Mouse (Mus musculus) forebrain, embryonic 10.5 days (tissue): ENCODE results near the gene Aplp2. TPM values are rescaled to one million over a fixed set of nuclear protein-coding genes. Genes with fewer than 3 reads are reported as not detected.

ENCODE experiments used
- DNase-seq: peaks from one replicate; pipeline ENCODE4 v3.0.0-alpha.2; 2017; ENCODE audit warnings: low spot score; ENCODE audit errors: extremely low spot score
- H3K27ac ChIP-seq: fragments of 300-500 bp; sonication (generic); 2 replicates; pipeline ENCODE4 v1.5.1; 2016; ENCODE audit warnings: mild to moderate bottlenecking
- H3K27me3 ChIP-seq: fragments of 300-500 bp; sonication (generic); 2 replicates; pipeline ENCODE4 v1.6.1; 2016; ENCODE audit warnings: mild to moderate bottlenecking; ENCODE audit not compliant: poor library complexity, severe bottlenecking
- H3K36me3 ChIP-seq: fragments of 300-500 bp; sonication (generic); replicated peaks from 2 replicates; pipeline ENCODE4 v1.6.1; 2016; ENCODE audit warnings: mild to moderate bottlenecking, moderate library complexity
- H3K4me1 ChIP-seq: fragments of 300-500 bp; sonication (generic); 2 replicates; pipeline ENCODE4 v1.6.1; 2016
- H3K4me3 ChIP-seq: fragments of 300-500 bp; sonication (generic); 2 replicates; pipeline ENCODE4 v1.5.1; 2016; ENCODE audit warnings: mild to moderate bottlenecking, moderate library complexity
- H3K9me3 ChIP-seq: fragments of 300-500 bp; sonication (generic); 2 replicates; pipeline ENCODE4 v1.6.1; 2016; ENCODE audit warnings: mild to moderate bottlenecking, moderate library complexity
- WGBS: fragments of 180-500 bp; shearing (Covaris S2); methylation state at CpG from one replicate; pipeline ENCODE4 v1.1.7; 2016; 5-methylcytosine and 5-hydroxymethylcytosine counted together
- polyA plus RNA-seq: library from polyadenylated mRNA; unstranded; fragments of >200 nt; fragmentation: Nextera tagmentation; extraction: Ambion mirVana; gene quantifications from 2 replicates; pipeline ENCODE4 v1.2.1, GENCODE M21; 2016

The Aplp2 gene
- 206 and 216 TPM in 2 replicates for polyA plus RNA-seq

DNA sequence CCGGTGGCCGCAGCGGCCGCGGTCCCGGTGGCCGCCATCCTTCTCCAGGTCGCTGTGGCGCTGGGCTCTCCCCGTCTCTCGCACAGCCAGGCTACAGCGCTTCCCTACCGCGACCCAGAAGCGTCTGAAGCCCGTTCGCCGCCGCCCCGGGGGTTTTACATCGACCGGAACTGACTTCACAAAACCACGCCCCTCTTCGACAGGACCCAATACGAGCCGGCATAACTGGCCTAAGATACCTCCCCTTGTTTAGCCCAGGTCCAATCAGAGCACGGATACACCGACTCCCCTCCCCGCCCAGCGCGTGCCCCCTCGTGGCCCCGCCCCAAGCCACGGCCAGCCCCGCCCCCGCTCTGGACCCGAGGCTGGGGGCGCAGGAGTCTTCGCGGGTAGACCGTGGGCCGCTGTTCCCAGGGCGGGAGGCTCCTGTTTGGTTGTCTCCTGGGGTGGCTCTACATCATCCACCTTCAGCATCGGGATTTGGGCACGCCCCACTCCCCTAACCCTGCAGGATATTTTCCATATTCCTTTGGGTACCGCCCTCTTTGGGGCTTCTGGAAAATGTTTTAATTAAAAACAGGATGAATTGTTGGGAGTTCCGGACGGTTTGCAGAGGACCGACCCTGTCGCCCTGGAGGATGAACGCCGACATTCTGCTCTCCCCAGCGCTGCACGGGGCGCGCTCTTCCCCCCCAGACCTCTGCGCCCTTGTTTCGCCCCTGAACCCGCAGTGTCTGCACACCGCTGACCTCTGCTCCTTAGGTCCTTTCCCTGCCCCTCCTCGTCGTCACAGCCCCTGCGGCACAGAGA lies at the start of gene Aplp2:
Aplp2 (minus strand) TSS at position 126 of the 810 bp plus-strand sequence.
- Histone ChIP-seq H3K4me3 (peak within 1 kb of the TSS; percentile 98), H3K4me1 (peaks cover 40% of the 10 kb centered on the region), H3K9me3 (no peaks in the 10 kb centered on the region), H3K27me3 (no peaks in the 10 kb centered on the region), H3K36me3 (no peaks in the 10 kb centered on the region), H3K27ac (peak within 1 kb of the TSS; percentile 91)
- DNase-seq, result peak; percentile 97
- WGBS, result 0% methylated on average over 63 of the region's 63 CpGs

DNA sequence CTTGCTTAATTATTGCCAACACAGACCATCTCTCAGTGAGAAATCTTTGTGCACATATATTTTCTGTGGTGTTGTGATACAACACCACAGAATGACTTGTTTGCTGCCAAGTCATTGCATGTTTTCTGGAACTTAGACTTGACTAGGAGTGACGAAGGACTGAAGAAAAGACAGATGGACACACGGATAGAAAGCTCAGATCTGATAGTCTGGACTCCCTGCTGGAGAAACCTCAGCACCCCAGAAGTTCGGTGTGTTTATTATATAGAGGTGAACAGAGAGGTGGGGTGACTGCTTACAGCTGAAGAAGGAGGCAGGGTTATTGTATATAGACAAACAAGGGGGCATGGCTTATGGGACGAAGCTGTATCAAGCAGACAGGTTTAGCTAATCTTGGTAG lies 48.6 kb upstream of the Aplp2 start:
- WGBS, result 86% methylated on average over 4 of the region's 4 CpGs
- DNase-seq, result no peak
- no peak overlapping the region for H3K4me3 ChIP-seq

DNA sequence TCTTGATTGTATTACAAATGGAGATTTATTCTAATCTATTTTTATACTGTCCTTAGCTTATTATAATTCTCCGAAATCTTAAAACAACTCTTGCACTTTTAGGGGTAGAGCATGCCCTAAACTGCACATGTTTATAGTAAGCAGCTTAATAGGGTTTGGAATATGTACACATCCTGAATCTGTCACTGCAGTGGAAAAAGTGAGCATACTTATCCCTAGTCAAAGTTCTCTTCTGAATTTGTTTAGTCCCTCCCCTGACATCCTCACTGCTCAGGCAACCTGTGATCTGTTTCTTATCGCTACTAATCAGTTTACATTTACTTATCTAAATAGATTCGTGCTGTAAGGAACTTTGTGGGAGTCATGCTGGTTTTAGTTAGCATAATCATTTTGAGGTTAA lies 46.6 kb upstream of the Aplp2 start:
- H3K27me3 ChIP-seq, result no peaks in the 10 kb centered on the region
- H3K4me3 ChIP-seq, result no peak overlapping the region
- H3K4me1 ChIP-seq, result peaks cover 16% of the 10 kb centered on the region
- 80% methylated on average over 3 of the region's 3 CpGs for WGBS
- DNase-seq, result no peak
- H3K27ac ChIP-seq, result no peak overlapping the region
- H3K9me3 ChIP-seq, result no peaks in the 10 kb centered on the region
- no peaks in the 10 kb centered on the region for H3K36me3 ChIP-seq

More for the DNA sequence above, 48.6 kb upstream of the Aplp2 start:
- Histone ChIP-seq H3K27ac (no peak overlapping the region), H3K9me3 (no peaks in the 10 kb centered on the region), H3K4me1 (peaks cover 9% of the 10 kb centered on the region), H3K27me3 (no peaks in the 10 kb centered on the region), H3K36me3 (no peaks in the 10 kb centered on the region)

DNA sequence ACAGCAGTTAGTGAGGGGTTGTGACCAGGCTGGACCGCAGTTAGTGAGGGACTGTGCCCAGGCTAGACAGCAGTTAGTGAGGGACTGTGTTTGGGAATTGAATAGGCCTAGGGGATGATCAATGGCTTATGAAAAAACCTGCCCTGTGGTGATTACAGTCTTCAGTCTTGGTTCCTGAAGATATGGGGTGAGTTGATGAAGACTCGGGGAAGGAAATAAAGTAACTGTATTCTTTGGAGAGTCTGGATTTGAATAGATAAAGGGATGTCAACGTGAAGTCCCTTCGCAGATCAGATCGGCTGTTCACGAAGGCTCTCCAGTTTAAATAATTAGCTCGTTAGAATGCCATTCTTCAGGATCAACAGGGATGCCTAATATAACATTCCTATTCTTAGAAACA lies 44.3 kb upstream of the Aplp2 start:
- 71% methylated on average over 7 of the region's 7 CpGs for WGBS
- Histone ChIP-seq H3K9me3 (no peaks in the 10 kb centered on the region), H3K27me3 (no peaks in the 10 kb centered on the region), H3K27ac (no peak overlapping the region), H3K36me3 (no peaks in the 10 kb centered on the region), H3K4me3 (no peak overlapping the region), H3K4me1 (peaks cover 10% of the 10 kb centered on the region)
- DNase-seq, result no peak

DNA sequence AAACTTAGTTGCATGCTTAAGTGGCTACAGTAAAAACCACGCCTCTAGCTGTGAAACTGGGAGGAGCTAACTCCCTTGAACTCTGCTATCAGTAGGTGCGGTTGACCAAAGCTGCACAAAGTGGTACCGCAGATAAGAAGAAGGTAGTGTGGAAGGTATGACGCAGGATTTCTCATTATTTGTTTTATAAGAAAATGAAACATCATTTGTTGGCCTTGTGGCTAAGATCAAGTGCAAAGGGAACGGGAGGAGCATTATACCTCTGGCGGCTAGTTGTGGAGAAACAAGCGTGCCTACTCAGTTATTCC lies 43.0 kb upstream of the Aplp2 start:
- H3K4me1 ChIP-seq, result peaks cover 10% of the 10 kb centered on the region
- no peaks in the 10 kb centered on the region for H3K9me3 ChIP-seq
- no peaks in the 10 kb centered on the region for H3K27me3 ChIP-seq
- 93% methylated on average over 7 of the region's 7 CpGs for WGBS
- no peak for DNase-seq
- H3K36me3 ChIP-seq, result no peaks in the 10 kb centered on the region
- no peak overlapping the region for H3K4me3 ChIP-seq
- no peak overlapping the region for H3K27ac ChIP-seq

DNA sequence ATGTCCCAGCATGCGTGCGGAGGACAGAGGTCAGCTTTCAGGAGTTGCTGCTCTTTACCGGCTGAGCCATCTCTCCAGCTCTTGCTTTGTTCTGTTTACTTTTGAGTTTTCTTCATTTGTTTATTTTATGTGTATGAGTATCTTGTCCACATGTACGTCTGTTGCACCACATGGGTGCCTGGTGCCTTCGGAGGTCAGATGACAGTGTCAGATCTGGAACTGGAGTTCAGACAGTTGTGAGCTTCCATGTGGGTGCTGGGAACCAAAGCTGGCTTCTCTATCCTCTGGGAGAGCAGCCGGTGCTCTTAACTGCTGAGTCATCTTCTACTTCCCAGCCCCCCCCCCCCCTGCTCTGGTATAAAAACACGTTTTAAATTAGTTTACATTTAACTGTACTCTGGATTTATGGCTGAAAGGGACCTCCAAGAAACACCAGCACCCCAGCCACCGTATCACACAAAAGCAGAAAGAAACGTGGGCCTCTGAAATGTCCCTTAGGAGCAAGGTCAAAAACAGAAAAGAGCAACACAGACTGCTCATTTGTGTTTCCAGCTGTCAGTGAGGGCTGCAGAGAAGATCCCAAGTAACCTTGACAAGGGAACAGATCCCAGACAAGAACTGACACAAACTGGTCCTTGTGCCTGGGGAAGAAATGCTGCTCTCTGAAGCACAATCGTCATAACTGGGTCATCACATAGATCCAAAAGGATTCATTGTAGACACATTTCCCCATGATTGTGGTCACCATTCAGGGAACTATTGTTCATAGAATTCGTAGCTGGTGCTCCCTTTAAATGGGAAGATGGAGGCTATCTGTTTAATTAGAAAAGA lies 42.5 kb upstream of the Aplp2 start:
- Histone ChIP-seq H3K27me3 (no peaks in the 10 kb centered on the region), H3K36me3 (no peaks in the 10 kb centered on the region), H3K4me3 (no peak overlapping the region), H3K27ac (peak overlapping the region; percentile 57), H3K4me1 (peaks cover 7% of the 10 kb centered on the region), H3K9me3 (no peaks in the 10 kb centered on the region)
- DNase-seq, result no peak
- 79% methylated on average over 11 of the region's 11 CpGs for WGBS

DNA sequence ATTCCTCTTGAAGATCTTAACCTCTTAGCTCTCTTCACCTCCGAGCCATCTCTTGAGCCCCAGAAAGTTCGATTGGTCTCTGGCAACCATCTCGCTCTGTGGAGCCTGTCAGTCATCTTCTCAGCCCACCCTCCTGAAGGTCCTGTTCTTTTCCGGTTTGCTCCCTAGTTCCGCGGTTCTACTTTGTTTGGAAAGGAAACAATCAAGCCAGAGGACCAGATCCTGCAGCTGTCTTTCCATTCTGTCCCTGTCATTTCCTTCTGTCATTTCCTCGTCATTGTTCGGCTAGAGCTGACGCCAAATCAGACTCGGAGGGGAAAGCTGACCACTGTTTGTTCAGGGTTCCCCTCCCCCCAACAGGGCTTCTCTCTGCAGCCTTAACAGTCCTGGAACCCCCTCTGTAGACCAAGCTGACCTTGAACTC lies 41.7 kb upstream of the Aplp2 start:
- peaks cover 7% of the 10 kb centered on the region for H3K4me1 ChIP-seq
- no peaks in the 10 kb centered on the region for H3K36me3 ChIP-seq
- peak overlapping the region; percentile 57 for H3K27ac ChIP-seq
- DNase-seq, result no peak
- H3K27me3 ChIP-seq, result no peaks in the 10 kb centered on the region
- H3K9me3 ChIP-seq, result no peaks in the 10 kb centered on the region
- no peak overlapping the region for H3K4me3 ChIP-seq
- 76% methylated on average over 10 of the region's 10 CpGs for WGBS

DNA sequence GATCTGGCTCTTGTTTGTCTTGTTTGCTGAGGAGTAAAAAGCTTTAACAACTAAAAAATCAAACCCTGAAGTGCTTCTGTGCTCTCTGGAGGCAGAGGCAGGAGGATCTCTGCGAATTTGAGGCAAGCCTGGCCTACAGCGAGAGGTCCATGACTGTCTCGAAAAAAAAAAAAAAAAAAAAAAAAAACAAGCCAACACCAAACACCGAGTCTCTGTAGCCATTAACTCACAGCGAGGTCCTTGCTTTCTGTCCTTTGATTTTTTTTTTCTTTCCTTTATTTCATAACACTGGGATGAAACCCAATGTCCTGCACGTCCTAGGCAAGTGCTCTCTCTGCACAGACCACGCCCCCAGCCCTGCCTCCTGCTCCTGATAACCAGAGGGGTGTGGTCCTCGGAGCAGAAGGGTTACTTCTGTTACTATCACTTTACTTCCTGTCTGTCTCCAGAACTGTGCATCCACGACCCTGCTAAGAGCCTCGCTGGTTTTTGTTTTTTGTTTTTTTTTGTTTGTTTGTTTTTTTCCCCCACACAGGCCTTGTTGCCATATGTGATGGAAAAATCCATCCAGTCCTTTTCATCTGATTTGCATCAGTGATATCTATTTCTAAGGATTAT lies 40.7 kb upstream of the Aplp2 start:
- H3K4me3 ChIP-seq, result no peak overlapping the region
- no peaks in the 10 kb centered on the region for H3K27me3 ChIP-seq
- H3K4me1 ChIP-seq, result peaks cover 7% of the 10 kb centered on the region
- WGBS, result 82% methylated on average over 10 of the region's 10 CpGs
- H3K27ac ChIP-seq, result no peak overlapping the region
- H3K9me3 ChIP-seq, result no peaks in the 10 kb centered on the region
- no peak for DNase-seq
- H3K36me3 ChIP-seq, result no peaks in the 10 kb centered on the region

DNA sequence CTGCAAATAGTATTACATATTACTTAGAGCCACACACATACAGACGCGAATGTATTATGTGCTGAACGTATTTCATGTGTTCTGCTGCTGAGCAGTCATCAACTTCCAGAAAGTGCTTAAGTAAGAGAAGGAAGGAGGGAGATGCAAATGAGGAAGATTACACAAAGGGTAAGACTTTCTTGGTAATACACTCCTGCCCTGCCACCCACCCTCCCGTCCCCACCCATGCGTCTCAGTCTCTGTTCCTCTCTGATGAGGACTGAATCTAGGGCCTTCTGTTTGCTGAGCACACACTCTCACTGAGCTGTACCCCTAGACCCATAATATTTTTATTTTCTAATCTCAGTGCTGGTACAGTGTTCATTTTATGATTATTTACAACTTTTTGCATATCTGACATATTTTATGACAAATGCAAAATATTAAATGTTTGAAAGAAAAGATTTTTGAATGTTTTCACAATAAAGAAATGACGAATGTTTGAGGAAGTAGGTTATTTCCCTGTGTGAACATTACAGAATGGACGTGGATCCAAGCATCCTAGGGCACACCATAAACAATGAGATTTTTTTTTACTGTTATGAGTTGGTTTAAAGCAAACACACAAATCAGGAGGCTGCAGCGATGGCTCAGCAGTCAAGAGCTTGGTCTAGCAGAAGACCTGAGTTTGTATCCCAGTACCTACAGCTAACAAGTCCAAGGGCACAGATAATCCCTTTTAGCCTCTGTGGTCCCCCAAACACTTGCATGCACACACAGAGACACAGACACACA lies 36.0 kb upstream of the Aplp2 start:
- H3K9me3 ChIP-seq, result no peaks in the 10 kb centered on the region
- H3K4me1 ChIP-seq, result no peaks in the 10 kb centered on the region
- no peaks in the 10 kb centered on the region for H3K27me3 ChIP-seq
- H3K27ac ChIP-seq, result no peak overlapping the region
- H3K36me3 ChIP-seq, result no peaks in the 10 kb centered on the region
- no peak overlapping the region for H3K4me3 ChIP-seq
- 90% methylated on average over 8 of the region's 8 CpGs for WGBS
- no peak for DNase-seq

DNA sequence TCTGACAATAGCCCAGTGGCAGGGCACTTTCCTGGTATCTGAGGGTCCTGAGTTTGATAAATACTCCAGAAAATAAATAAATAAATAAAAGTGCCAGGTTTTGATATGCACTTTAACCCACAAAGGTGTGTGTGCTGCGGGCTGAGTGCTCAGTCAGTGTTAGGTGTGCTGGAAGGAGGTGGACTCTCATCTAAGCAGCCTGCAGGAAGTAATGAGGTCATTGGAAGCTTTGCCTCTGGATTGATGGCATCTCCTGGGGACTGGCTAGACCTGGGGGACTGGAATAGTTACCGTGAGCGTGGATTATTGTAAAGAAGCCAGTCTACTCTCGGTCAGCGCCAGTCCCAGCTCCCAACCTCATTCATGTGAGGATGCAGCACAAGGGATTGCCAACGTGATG lies 34.8 kb upstream of the Aplp2 start:
- DNase-seq, result no peak
- H3K27ac ChIP-seq, result no peak overlapping the region
- H3K9me3 ChIP-seq, result no peaks in the 10 kb centered on the region
- no peak overlapping the region for H3K4me3 ChIP-seq
- H3K36me3 ChIP-seq, result no peaks in the 10 kb centered on the region
- no peaks in the 10 kb centered on the region for H3K27me3 ChIP-seq
- H3K4me1 ChIP-seq, result no peaks in the 10 kb centered on the region
- 75% methylated on average over 6 of the region's 6 CpGs for WGBS

DNA sequence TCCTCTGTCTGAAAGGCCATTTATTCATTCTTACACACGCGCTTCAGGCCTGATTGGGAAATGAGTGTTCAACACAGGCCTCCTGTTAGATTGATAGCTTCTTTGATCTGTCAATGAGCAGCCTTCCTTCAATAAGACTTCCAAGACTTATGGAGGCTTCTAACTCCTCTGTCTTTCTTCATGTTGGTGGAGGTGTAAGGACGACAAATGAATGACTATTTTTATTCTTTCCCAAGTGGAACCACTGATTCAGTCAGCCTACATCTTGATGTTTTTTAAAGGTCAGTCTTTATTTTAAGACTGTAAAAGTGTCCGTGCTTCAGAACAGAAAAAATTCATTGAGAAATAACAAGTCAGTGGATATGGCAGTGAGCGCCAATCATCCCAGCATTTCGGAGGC lies 33.4 kb upstream of the Aplp2 start:
- no peaks in the 10 kb centered on the region for H3K9me3 ChIP-seq
- H3K27ac ChIP-seq, result no peak overlapping the region
- no peaks in the 10 kb centered on the region for H3K4me1 ChIP-seq
- no peak for DNase-seq
- 93% methylated on average over 6 of the region's 6 CpGs for WGBS
- no peaks in the 10 kb centered on the region for H3K36me3 ChIP-seq
- no peak overlapping the region for H3K4me3 ChIP-seq
- H3K27me3 ChIP-seq, result no peaks in the 10 kb centered on the region

DNA sequence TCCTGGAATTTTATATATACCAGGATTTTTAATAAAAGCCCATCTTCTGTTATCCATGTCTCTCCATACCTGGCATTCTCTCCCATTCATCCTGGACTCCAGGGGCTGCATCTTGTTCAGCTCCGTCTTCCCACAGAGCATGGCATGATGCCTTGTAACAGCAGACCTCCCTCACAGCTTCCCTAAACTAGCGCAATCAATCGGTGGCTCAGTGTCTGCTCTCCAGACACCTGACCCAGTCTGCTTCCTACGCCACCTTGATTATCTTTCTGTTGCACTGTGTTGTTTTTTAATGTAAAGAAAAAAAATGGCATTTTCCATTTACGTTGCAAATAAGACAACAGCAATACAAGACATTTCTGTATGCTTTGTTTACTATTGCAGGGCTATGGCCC lies 32.3 kb upstream of the Aplp2 start:
- Histone ChIP-seq H3K9me3 (no peaks in the 10 kb centered on the region; the same call in 1 of the 2 replicates), H3K4me3 (no peak overlapping the region), H3K36me3 (no peaks in the 10 kb centered on the region), H3K27ac (no peak overlapping the region), H3K27me3 (no peaks in the 10 kb centered on the region), H3K4me1 (no peaks in the 10 kb centered on the region)
- no peak for DNase-seq
- WGBS, result 86% methylated on average over 5 of the region's 5 CpGs
